Mouse (Mus musculus): ENCODE measurements around the gene Adarb1.

- TF ChIP-seq POLR2A (IDR thresholded peaks at IDR 0.05; ENCODE audit: borderline replicate concordance, insufficient read depth, low read length) = no peak
- TF ChIP-seq CTCF (IDR thresholded peaks at IDR 0.05; ENCODE audit: borderline replicate concordance, insufficient read depth, low read depth, low read length) = no peak
These were observed 97.1 kb downstream of the Adarb1 start for GRCm38 (mm10) chr10:77321001-77321400.
